Mouse (Mus musculus) heart, embryonic 10.5 days (tissue): ENCODE data around the gene Tex14. TPM values are rescaled to one million over a fixed set of nuclear protein-coding genes. Genes with fewer than 3 reads are reported as not detected.

Experiments used
- DNase-seq: peaks from one replicate; pipeline ENCODE4 v3.0.0-alpha.2; 2017; ENCODE audit warnings: low spot score
- H3K27ac ChIP-seq: fragments of 300-500 bp; sonication (generic); 2 replicates; pipeline ENCODE4 v1.5.1; 2016; ENCODE audit warnings: mild to moderate bottlenecking
- H3K27me3 ChIP-seq: fragments of 300-500 bp; sonication (generic); 2 replicates; pipeline ENCODE4 v1.6.1; 2016; ENCODE audit warnings: mild to moderate bottlenecking; ENCODE audit not compliant: poor library complexity, insufficient read depth, severe bottlenecking
- H3K36me3 ChIP-seq: fragments of 300-500 bp; sonication (generic); 2 replicates; pipeline ENCODE4 v1.6.1; 2016; ENCODE audit warnings: mild to moderate bottlenecking, moderate library complexity
- H3K4me1 ChIP-seq: fragments of 300-500 bp; sonication (generic); 2 replicates; pipeline ENCODE4 v1.6.1; 2016; ENCODE audit warnings: mild to moderate bottlenecking
- H3K4me3 ChIP-seq: fragments of 300-500 bp; sonication (generic); 2 replicates; pipeline ENCODE4 v1.5.1; 2016; ENCODE audit warnings: mild to moderate bottlenecking, moderate library complexity
- H3K9me3 ChIP-seq: fragments of 300-500 bp; sonication (generic); 2 replicates; pipeline ENCODE4 v1.6.1; 2016; ENCODE audit warnings: mild to moderate bottlenecking, moderate library complexity
- WGBS: fragments of 180-500 bp; shearing (Covaris S2); methylation state at CpG from one replicate; pipeline ENCODE4 v1.1.7; 2016; 5-methylcytosine and 5-hydroxymethylcytosine counted together
- polyA plus RNA-seq: library from polyadenylated mRNA; unstranded; fragments of >200 nt; fragmentation: Nextera tagmentation; extraction: Ambion mirVana; gene quantifications from 2 replicates; pipeline ENCODE4 v1.2.1, GENCODE M21; 2016

The Tex14 gene
- polyA plus RNA-seq, 1 experiment from 2014 or later: 0.31 TPM

DNA sequence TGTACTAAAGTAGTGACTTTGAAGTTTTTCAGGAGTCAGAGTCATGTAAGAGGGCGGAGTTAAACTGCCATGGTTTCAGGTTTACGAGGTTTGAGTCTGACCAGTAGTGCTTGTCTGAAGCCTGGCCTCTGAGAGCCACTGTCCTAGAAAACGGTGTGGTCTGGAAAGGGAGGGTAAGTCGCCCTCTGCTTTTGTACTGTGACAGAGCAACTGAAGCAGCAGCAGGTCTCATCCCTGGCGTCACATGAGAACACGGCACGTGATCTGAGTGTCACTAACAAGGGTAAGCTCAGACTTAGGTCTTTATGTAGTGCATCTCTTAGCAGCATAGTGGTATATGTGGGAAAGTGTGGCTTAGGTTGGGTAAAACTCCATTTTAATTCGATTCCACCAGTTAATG is 137.4 kb downstream of the Tex14 start:
- no peak overlapping the region for H3K27ac ChIP-seq
- H3K9me3 ChIP-seq: no peaks in the 10 kb centered on the region
- DNase-seq: no peak
- H3K4me1 ChIP-seq: peaks cover 12% of the 10 kb centered on the region
- no peaks in the 10 kb centered on the region for H3K27me3 ChIP-seq
- WGBS: 34% methylated on average over 8 of the region's 8 CpGs
- H3K36me3 ChIP-seq: no peaks in the 10 kb centered on the region
- no peak overlapping the region for H3K4me3 ChIP-seq

GRCm38 (mm10) chr11:87542906-87543305 is 138.0 kb downstream of the Tex14 start:
- Histone ChIP-seq H3K4me3 (no peak overlapping the region), H3K27ac (peak overlapping the region; percentile 32; the same call in 1 of the 2 replicates), H3K36me3 (no peaks in the 10 kb centered on the region), H3K4me1 (peaks cover 12% of the 10 kb centered on the region), H3K27me3 (no peaks in the 10 kb centered on the region), H3K9me3 (no peaks in the 10 kb centered on the region)
- WGBS: 60% methylated on average over 3 of the region's 3 CpGs
- no peak for DNase-seq

DNA sequence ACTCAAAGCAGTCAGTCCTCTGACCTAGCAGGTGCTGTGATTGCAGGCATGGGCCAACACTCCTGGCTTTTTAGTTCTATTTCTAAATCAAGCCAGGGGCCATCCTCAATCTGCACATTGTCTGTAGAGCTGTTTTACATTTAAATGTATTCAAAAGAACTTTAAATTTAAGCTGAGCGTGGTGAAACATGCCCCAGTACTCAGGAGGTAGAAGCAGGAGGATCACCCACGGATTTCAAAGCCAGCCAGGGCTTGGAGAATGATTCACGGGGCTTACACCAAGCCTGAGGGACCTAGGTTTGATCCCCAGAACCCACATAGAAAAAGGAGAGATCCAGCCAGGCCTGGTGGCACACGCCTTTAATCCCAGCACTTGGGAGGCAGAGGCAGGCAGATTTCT is 148.5 kb downstream of the Tex14 start:
- Histone ChIP-seq H3K27ac (no peak overlapping the region), H3K4me3 (no peak overlapping the region), H3K27me3 (no peaks in the 10 kb centered on the region), H3K36me3 (no peaks in the 10 kb centered on the region), H3K9me3 (no peaks in the 10 kb centered on the region), H3K4me1 (peaks cover 17% of the 10 kb centered on the region)
- no peak for DNase-seq
- 73% methylated on average over 4 of the region's 4 CpGs for WGBS

GRCm38 (mm10) chr11:87554386-87554785 is 149.5 kb downstream of the Tex14 start:
- Histone ChIP-seq H3K36me3 (no peaks in the 10 kb centered on the region), H3K27ac (peak overlapping the region; percentile 6; the same call in 1 of the 2 replicates), H3K4me1 (peaks cover 17% of the 10 kb centered on the region), H3K4me3 (no peak overlapping the region), H3K9me3 (no peaks in the 10 kb centered on the region), H3K27me3 (no peaks in the 10 kb centered on the region)
- DNase-seq: no peak
- 53% methylated on average over 5 of the region's 5 CpGs for WGBS

GRCm38 (mm10) chr11:87555106-87555703 is 150.3 kb downstream of the Tex14 start:
- 23% methylated on average over 2 of the region's 2 CpGs for WGBS
- Histone ChIP-seq H3K27me3 (no peaks in the 10 kb centered on the region), H3K9me3 (no peaks in the 10 kb centered on the region), H3K27ac (peak overlapping the region; percentile 59; the same call in 1 of the 2 replicates), H3K4me1 (peaks cover 17% of the 10 kb centered on the region), H3K36me3 (no peaks in the 10 kb centered on the region), H3K4me3 (no peak overlapping the region)
- no peak for DNase-seq

- no peak for DNase-seq
- H3K27ac ChIP-seq: no peak overlapping the region
- no peaks in the 10 kb centered on the region for H3K36me3 ChIP-seq
- WGBS: 47% methylated on average over 6 of the region's 6 CpGs
- H3K9me3 ChIP-seq: no peaks in the 10 kb centered on the region
- H3K4me1 ChIP-seq: peaks cover 9% of the 10 kb centered on the region
- H3K4me3 ChIP-seq: no peak overlapping the region
- H3K27me3 ChIP-seq: no peaks in the 10 kb centered on the region
These were observed 156.3 kb downstream of the Tex14 start for GRCm38 (mm10) chr11:87561208-87561607.

DNA sequence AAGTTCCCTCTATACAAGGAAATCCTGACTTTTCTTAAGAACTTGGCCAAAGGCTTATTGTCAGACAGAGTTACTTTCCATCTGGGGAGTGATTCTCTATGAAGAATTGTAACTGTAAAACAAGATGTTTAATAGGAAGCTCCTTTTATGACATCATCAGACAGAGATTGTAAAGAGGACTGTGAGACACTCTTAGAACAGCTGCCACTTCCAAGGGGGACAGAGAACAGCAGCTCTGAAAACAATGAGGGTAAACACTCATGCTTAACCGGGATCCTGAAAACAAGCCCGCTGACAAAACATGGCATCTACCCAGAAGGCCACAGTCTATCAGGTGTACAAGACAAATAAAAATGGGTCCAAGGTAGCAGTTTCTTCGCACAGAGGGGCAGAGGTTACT is 161.6 kb downstream of the Tex14 start, which contains the start of gene Gm11492:
TSS of gene Gm11492 (plus strand) at position 153 of the 400 bp plus-strand sequence.
- no peak for DNase-seq
- Histone ChIP-seq H3K4me3 (no peak within 1 kb of the TSS), H3K4me1 (peaks cover 34% of the 10 kb centered on the region), H3K27ac (no peak within 1 kb of the TSS), H3K27me3 (no peaks in the 10 kb centered on the region), H3K36me3 (no peaks in the 10 kb centered on the region), H3K9me3 (no peaks in the 10 kb centered on the region)
- WGBS: 72% methylated on average over 3 of the region's 3 CpGs

DNA sequence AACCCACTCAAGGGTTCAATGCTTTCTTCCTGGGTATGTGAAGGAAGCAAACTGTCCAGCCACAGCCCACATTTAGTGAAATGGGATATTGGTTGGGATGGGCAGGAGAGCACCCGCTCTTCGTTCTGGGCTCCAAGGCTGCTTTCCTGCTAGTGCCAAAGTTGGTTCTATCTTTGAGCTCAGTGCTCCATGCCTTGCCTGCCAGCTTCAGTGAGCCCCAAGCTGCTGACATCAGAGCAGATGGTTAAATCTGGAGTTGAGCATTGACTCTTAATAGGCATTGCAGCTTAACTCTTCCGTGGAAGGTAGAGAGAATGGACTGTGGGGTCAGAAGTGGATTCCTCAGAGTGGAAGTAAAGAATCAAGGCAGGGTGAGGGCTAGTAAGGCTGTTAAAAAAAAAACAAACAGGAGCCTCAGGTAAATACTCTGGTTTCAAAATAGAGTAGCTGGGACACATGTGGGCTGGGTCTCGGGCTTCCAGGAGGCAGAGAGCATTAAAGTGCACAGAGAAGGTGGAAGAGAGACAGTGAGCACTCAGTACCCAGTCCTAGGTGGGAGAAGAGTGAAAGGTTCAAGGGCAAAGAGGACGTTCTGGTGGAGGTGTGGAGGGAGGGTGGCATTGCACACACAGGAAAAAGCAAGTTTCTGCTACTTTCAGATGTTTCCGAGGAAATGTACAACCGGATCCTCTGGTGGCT is 163.5 kb downstream of the Tex14 start, which contains the start of gene Sept4:
TSS of gene Sept4 (plus strand) at position 649 of the 699 bp plus-strand sequence.
- H3K4me1 ChIP-seq: peaks cover 45% of the 10 kb centered on the region
- no peak for DNase-seq
- H3K36me3 ChIP-seq: no peaks in the 10 kb centered on the region
- peak within 1 kb of the TSS; percentile 31; the same call in 1 of the 2 replicates for H3K27ac ChIP-seq
- 81% methylated on average over 7 of the region's 7 CpGs for WGBS
- no peaks in the 10 kb centered on the region for H3K9me3 ChIP-seq
- no peaks in the 10 kb centered on the region for H3K27me3 ChIP-seq
- no peak within 1 kb of the TSS for H3K4me3 ChIP-seq

DNA sequence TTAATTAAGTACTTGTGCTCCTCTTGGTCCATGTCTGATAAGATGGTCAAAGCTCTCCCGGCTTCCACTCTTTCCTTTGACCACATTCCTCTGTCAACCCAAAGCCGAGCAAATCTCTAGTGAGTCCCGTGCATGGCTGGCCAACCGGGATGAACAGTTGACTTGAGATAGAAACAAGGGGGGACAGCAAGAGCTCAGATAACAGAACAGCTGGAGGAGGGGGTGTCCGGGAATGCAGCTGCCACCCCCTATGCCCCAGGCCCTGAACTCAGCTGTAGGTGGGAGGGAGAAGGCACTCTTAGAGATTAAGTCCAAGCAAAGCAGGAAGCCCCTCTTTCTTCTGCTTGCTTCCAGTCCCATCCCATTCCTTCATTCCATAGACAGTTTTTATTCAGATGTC is 165.9 kb downstream of the Tex14 start:
- Histone ChIP-seq H3K4me1 (peaks cover 65% of the 10 kb centered on the region), H3K4me3 (no peak overlapping the region), H3K27me3 (no peaks in the 10 kb centered on the region), H3K9me3 (no peaks in the 10 kb centered on the region), H3K36me3 (no peaks in the 10 kb centered on the region), H3K27ac (0 out of 2 replicates have a peak overlapping the region, but pooled peaks have one; percentile 31)
- WGBS: 6% methylated on average over 5 of the region's 5 CpGs
- DNase-seq: no peak

DNA sequence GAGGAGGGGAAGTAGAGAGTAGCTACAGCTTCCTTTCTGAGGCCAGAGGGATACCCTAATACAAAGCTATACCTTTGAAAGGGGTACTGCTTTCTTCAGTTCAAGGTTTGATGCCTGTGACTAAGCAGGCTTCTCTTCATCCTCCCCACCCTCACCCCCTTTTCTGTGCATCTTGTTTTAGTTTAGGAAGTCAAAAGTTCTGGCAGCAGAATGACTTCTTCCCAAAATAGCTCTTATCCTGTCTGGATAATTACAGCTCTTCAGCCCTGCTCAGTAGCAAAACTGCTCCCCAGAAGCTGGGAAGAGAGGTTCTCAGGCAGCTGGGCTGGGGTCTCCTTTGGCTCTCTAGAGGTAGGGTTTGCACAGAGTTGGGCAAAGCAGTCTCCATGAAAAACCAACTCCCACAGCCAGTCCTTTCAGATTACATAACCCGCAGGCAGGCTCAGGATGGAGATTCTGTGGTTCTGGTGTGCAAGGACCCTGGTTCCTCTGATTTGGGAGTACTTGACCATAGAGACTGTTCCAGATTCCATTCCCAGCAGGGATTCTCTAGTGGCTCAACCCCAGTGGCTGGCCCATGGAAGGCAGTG is 166.6 kb downstream of the Tex14 start:
- Histone ChIP-seq H3K4me1 (peaks cover 65% of the 10 kb centered on the region), H3K36me3 (no peaks in the 10 kb centered on the region), H3K27me3 (no peaks in the 10 kb centered on the region), H3K9me3 (no peaks in the 10 kb centered on the region), H3K4me3 (0 out of 2 replicates have a peak overlapping the region, but pooled peaks have one; percentile 23), H3K27ac (0 out of 2 replicates have a peak overlapping the region, but pooled peaks have one; percentile 2)
- 86% methylated on average over 1 of the region's 1 CpGs for WGBS
- no peak for DNase-seq

GRCm38 (mm10) chr11:87573751-87574150 is 168.9 kb downstream of the Tex14 start:
- no peaks in the 10 kb centered on the region for H3K9me3 ChIP-seq
- H3K27ac ChIP-seq: peak overlapping the region; percentile 36; the same call in 1 of the 2 replicates
- no peaks in the 10 kb centered on the region for H3K27me3 ChIP-seq
- H3K4me1 ChIP-seq: peaks cover 74% of the 10 kb centered on the region
- no peaks in the 10 kb centered on the region for H3K36me3 ChIP-seq
- WGBS: 59% methylated on average over 7 of the region's 7 CpGs
- H3K4me3 ChIP-seq: no peak overlapping the region
- no peak for DNase-seq

- WGBS: 53% methylated on average over 21 of the region's 21 CpGs
- DNase-seq: no peak
- Histone ChIP-seq H3K4me1 (peaks cover 80% of the 10 kb centered on the region), H3K36me3 (no peaks in the 10 kb centered on the region), H3K9me3 (no peaks in the 10 kb centered on the region), H3K27me3 (no peaks in the 10 kb centered on the region), H3K4me3 (no peak overlapping the region), H3K27ac (peak overlapping the region; percentile 36; the same call in 1 of the 2 replicates)
These were observed 169.8 kb downstream of the Tex14 start for GRCm38 (mm10) chr11:87574520-87575180.
